10 mouse cellular contexts compared by ENCODE assay signal in genomic region chr1:172481111-172481510, GRCm38 (mm10). TPM values are rescaled to one million over a fixed set of nuclear protein-coding genes. Genes with fewer than 3 reads are reported as not detected.
DNase-seq lines count a peak whose midpoint lies in the region; ATAC-seq lines count a peak whose summit lies in the region.
"Had no signal": no experiment of that assay in that cellular context is flagged by ENCODE, and none has a peak within 500 bp of the region (broad histone marks: within the 10 kb centered on the region; RNA-seq: fewer than 3 reads in every experiment).

No protein-coding gene starts in this region.

- ATAC-seq in forebrain, embryonic 12.5 days (ENCODE audit: low FRiP score), result no peak
- ATAC-seq in limb, embryonic 13.5 days (ENCODE audit: low FRiP score, low read depth), result no peak
- ATAC-seq in neural tube, embryonic 14.5 days (ENCODE audit: low read depth), result no peak

- peak overlapping the region; percentile 54 for H3K9ac ChIP-seq in forebrain, embryonic 12.5 days
- peak overlapping the region; percentile 54 for H3K9ac ChIP-seq in limb, embryonic 13.5 days
- peak overlapping the region; percentile 51 for H3K9ac ChIP-seq in neural tube, embryonic 14.5 days (replicated peaks; ENCODE audit: low read depth, low read length)

- H3K27me3 ChIP-seq in forebrain, embryonic 12.5 days, result peaks cover 13% of the 10 kb centered on the region; the same call in 1 of the 2 replicates
- no peaks in the 10 kb centered on the region for H3K27me3 ChIP-seq in limb, embryonic 13.5 days
- no peaks in the 10 kb centered on the region for H3K27me3 ChIP-seq in neural tube, embryonic 14.5 days (ENCODE audit: control insufficient read depth, insufficient read depth, low read length)

- peak overlapping the region; percentile 91 for H3K4me2 ChIP-seq in forebrain, embryonic 12.5 days
- peak overlapping the region; percentile 72 for H3K4me2 ChIP-seq in limb, embryonic 13.5 days (replicated peaks)
- peak overlapping the region; percentile 84 for H3K4me2 ChIP-seq in neural tube, embryonic 14.5 days (ENCODE audit: low read depth, low read length)

- 17% methylated on average over 13 of the region's 13 CpGs for WGBS in forebrain, embryonic 12.5 days
- 17% methylated on average over 13 of the region's 13 CpGs for WGBS in limb, embryonic 13.5 days
- WGBS in neural tube, embryonic 14.5 days, result 17% methylated on average over 13 of the region's 13 CpGs

- no peak overlapping the region for H3K27ac ChIP-seq in forebrain, embryonic 12.5 days
- H3K27ac ChIP-seq in limb, embryonic 13.5 days, result no peak overlapping the region
- no peak overlapping the region for H3K27ac ChIP-seq in neural tube, embryonic 14.5 days (ENCODE audit: low read depth, low read length)

- H3K4me1 ChIP-seq in forebrain, embryonic 12.5 days, result peaks cover 40% of the 10 kb centered on the region
- peaks cover 36% of the 10 kb centered on the region for H3K4me1 ChIP-seq in limb, embryonic 13.5 days
- peaks cover 27% of the 10 kb centered on the region for H3K4me1 ChIP-seq in neural tube, embryonic 14.5 days (ENCODE audit: control insufficient read depth, insufficient read depth, low read length)

- DNase-seq in layer of hippocampus, postnatal 10 days (ENCODE audit: low spot score in 2 of 2), result peak; percentile 8 to 13
- DNase-seq in layer of hippocampus, adult 8-10 months (ENCODE audit: low spot score in 2 of 2), result no peak
- no peak for DNase-seq in layer of hippocampus, adult 18-20 months (ENCODE audit: low spot score in 2 of 2)
- DNase-seq in kidney, postnatal 4 days, result no peak
- no peak for DNase-seq in adrenal gland, postnatal 36 days

- H3K36me3 ChIP-seq in forebrain, embryonic 12.5 days (replicated peaks), result no peaks in the 10 kb centered on the region
- H3K36me3 ChIP-seq in limb, embryonic 13.5 days, result peaks cover 13% of the 10 kb centered on the region
- H3K36me3 ChIP-seq in neural tube, embryonic 14.5 days (ENCODE audit: control insufficient read depth, insufficient read depth, low read length), result no peaks in the 10 kb centered on the region
- H3K36me3 ChIP-seq: G1E had no signal

- no peaks in the 10 kb centered on the region for H3K9me3 ChIP-seq in forebrain, embryonic 12.5 days
- no peaks in the 10 kb centered on the region for H3K9me3 ChIP-seq in limb, embryonic 13.5 days
- H3K9me3 ChIP-seq in neural tube, embryonic 14.5 days (ENCODE audit: control insufficient read depth, low read length), result no peaks in the 10 kb centered on the region
- H3K9me3 ChIP-seq: G1E had no signal

- H3K4me3 ChIP-seq in forebrain, embryonic 12.5 days (replicated peaks), result peak overlapping the region; percentile 61
- peak overlapping the region; percentile 65 for H3K4me3 ChIP-seq in limb, embryonic 13.5 days
- H3K4me3 ChIP-seq in neural tube, embryonic 14.5 days (ENCODE audit: low read depth, low read length), result peak overlapping the region; percentile 59

RNA-seq across cellular contexts. Expression of gene Igsf9, which starts 0.5 kb away (rescaled TPM):
- 10 to 100 TPM; 13.9 to 15.5 TPM for total RNA-seq in layer of hippocampus, postnatal 10 days (2021)
- total RNA-seq in layer of hippocampus, adult 8-10 months (2022), result 1 to 10 TPM; 4.1 to 6.6 (median 5.3) TPM
- 102 TPM in 2 replicates for polyA plus RNA-seq in forebrain, embryonic 12.5 days (2016; fragmentation: Nextera tagmentation; extraction: Ambion mirVana)
- polyA plus RNA-seq in limb, embryonic 13.5 days (2015; fragmentation: Nextera tagmentation; extraction: Ambion mirVana), result 47.9 and 53.2 TPM in 2 replicates
- polyA plus RNA-seq in neural tube, embryonic 14.5 days (2014; fragmentation: Nextera tagmentation; extraction: Ambion mirVana), result 29.6 and 32.4 TPM in 2 replicates
- total RNA-seq in layer of hippocampus, adult 18-20 months (2021), result 1 to 10 TPM; 3.9 to 4.8 TPM
- 1 to 10 TPM; 1.6 to 1.8 TPM for total RNA-seq in adrenal gland, postnatal 36 days (2021)
- polyA plus RNA-seq: G1E had no signal

RNA-seq across cellular contexts. Expression of gene Slamf9, which starts 6.0 kb away (rescaled TPM):
- total RNA-seq in layer of hippocampus, postnatal 10 days (2021), result 1 to 10 TPM in 1 of 2 experiments, under 1 TPM in 1; 0.64 to 1.1 TPM
- 1 to 10 TPM in 2 of 4 experiments, not detected in 2; 7.5 to 8.6 TPM for total RNA-seq in layer of hippocampus, adult 8-10 months (2022)
- polyA plus RNA-seq in forebrain, embryonic 12.5 days (2016; fragmentation: Nextera tagmentation; extraction: Ambion mirVana), result 0.15 TPM in 1 of 2 replicates, not detected in the other
- polyA plus RNA-seq in limb, embryonic 13.5 days (2015; fragmentation: Nextera tagmentation; extraction: Ambion mirVana), result 0.25 and 0.63 TPM in 2 replicates
- 0.21 and 0.31 TPM in 2 replicates for polyA plus RNA-seq in neural tube, embryonic 14.5 days (2014; fragmentation: Nextera tagmentation; extraction: Ambion mirVana)
- under 1 TPM; 0.33 to 0.47 TPM for total RNA-seq in layer of hippocampus, adult 18-20 months (2021)
- 1 to 10 TPM; 2.3 to 4.5 TPM for total RNA-seq in adrenal gland, postnatal 36 days (2021)
- total RNA-seq: G1E had no signal
- polyA plus RNA-seq: G1E had no signal

RNA-seq across cellular contexts. Expression of gene Tagln2, which starts 18.7 kb away (rescaled TPM):
- total RNA-seq in layer of hippocampus, postnatal 10 days (2021), result 10 to 100 TPM; 20.7 to 21.4 TPM
- total RNA-seq in layer of hippocampus, adult 8-10 months (2022), result 10 to 100 TPM; 11.7 to 21.0 (median 16.7) TPM
- polyA plus RNA-seq in forebrain, embryonic 12.5 days (2016; fragmentation: Nextera tagmentation; extraction: Ambion mirVana), result 40.0 and 45.7 TPM in 2 replicates
- 118 and 119 TPM in 2 replicates for polyA plus RNA-seq in limb, embryonic 13.5 days (2015; fragmentation: Nextera tagmentation; extraction: Ambion mirVana)
- 56.9 and 107 TPM in 2 replicates for polyA plus RNA-seq in neural tube, embryonic 14.5 days (2014; fragmentation: Nextera tagmentation; extraction: Ambion mirVana)
- 10 to 100 TPM in 1 of 2 experiments, 1 to 10 TPM in 1; 9.2 to 11.7 TPM for total RNA-seq in layer of hippocampus, adult 18-20 months (2021)
- total RNA-seq in adrenal gland, postnatal 36 days (2021), result 10 to 100 TPM; 90.5 to 91.7 TPM

RNA-seq across cellular contexts. Expression of gene Cfap45, which starts 39.5 kb away (rescaled TPM):
- total RNA-seq in layer of hippocampus, postnatal 10 days (2021), result 1 to 10 TPM; 3.3 to 4.9 TPM
- 1 to 10 TPM; 4.7 to 7.4 (median 5.6) TPM for total RNA-seq in layer of hippocampus, adult 8-10 months (2022)
- polyA plus RNA-seq in forebrain, embryonic 12.5 days (2016; fragmentation: Nextera tagmentation; extraction: Ambion mirVana), result 1.2 and 2.6 TPM in 2 replicates
- 1.0 and 1.7 TPM in 2 replicates for polyA plus RNA-seq in limb, embryonic 13.5 days (2015; fragmentation: Nextera tagmentation; extraction: Ambion mirVana)
- polyA plus RNA-seq in neural tube, embryonic 14.5 days (2014; fragmentation: Nextera tagmentation; extraction: Ambion mirVana), result 3.1 and 3.5 TPM in 2 replicates
- total RNA-seq in layer of hippocampus, adult 18-20 months (2021), result 1 to 10 TPM; 3.4 to 4.0 TPM
- under 1 TPM; 0.30 to 0.89 TPM for total RNA-seq in adrenal gland, postnatal 36 days (2021)
- polyA plus RNA-seq: G1E; liver, adult 2 months had no signal

Comparison
In these comparisons a context has a peak if more than half of its experiments do, and no peak if none do; other contexts are left out.
1. DNase-seq: peak in layer of hippocampus, postnatal 10 days (2 of 2); none in layer of hippocampus, adult 8-10 months (0 of 2), layer of hippocampus, adult 18-20 months (0 of 2), kidney, postnatal 4 days (0 of 2) and adrenal gland, postnatal 36 days (0 of 2).
2. RNA of gene Tagln2, which starts 18.7 kb away (total RNA-seq): 90.5 to 91.7 TPM in adrenal gland, postnatal 36 days; 20.7 to 21.4 TPM in layer of hippocampus, postnatal 10 days, 11.7 to 21.0 TPM in layer of hippocampus, adult 8-10 months and 9.2 to 11.7 TPM in layer of hippocampus, adult 18-20 months; every median in the first group is over 4 times any median in the second.
3. Peak in every context shown above with its lines, with median percentiles within 50 percentile points of each other: H3K4me2 ChIP-seq, H3K4me3 ChIP-seq and H3K9ac ChIP-seq.